Mouse (Mus musculus) lung, embryonic 16.5 days (tissue): Measurements from ENCODE around the gene Lysmd2. TPM values are rescaled to one million over a fixed set of nuclear protein-coding genes. Genes with fewer than 3 reads are reported as not detected.
"Not testable (repeated sequence)": the region's sequence is repeated elsewhere in the genome, so short reads cannot be mapped to it uniquely, and the experiment has no call there.

Source experiments
- ATAC-seq: fragments of 200-750 bp; cut with Nextera tagmentation; 2 replicates; pipeline ENCODE4 v1.8.0; 2017; ENCODE audit warnings: low read depth, mild to moderate bottlenecking, moderate library complexity
- H3K27ac ChIP-seq: fragments of 300-500 bp; sonication (generic); 2 replicates; pipeline ENCODE4 v1.5.1; 2014; ENCODE audit warnings: mild to moderate bottlenecking, control low read depth, low read length
- H3K27me3 ChIP-seq: fragments of 300-500 bp; sonication (generic); 2 replicates; pipeline ENCODE4 v1.6.1; 2014; ENCODE audit warnings: low read depth, low read length, mixed read lengths; ENCODE audit not compliant: control insufficient read depth, insufficient read depth
- H3K36me3 ChIP-seq: fragments of 300-500 bp; sonication (generic); 2 replicates; pipeline ENCODE4 v1.6.1; 2014; ENCODE audit warnings: low read length; ENCODE audit not compliant: control insufficient read depth, insufficient read depth
- H3K4me1 ChIP-seq: fragments of 300-500 bp; sonication (generic); replicated peaks from 2 replicates; pipeline ENCODE4 v1.6.1; 2014; ENCODE audit warnings: low read length, mixed read lengths; ENCODE audit not compliant: control insufficient read depth, insufficient read depth
- H3K4me2 ChIP-seq: fragments of 300-500 bp; sonication (generic); 2 replicates; pipeline ENCODE4 v1.6.1; 2014; ENCODE audit warnings: low read depth, low read length, control low read depth
- H3K4me3 ChIP-seq: fragments of 300-500 bp; sonication (generic); 2 replicates; pipeline ENCODE4 v1.5.1; 2014; ENCODE audit warnings: mild to moderate bottlenecking, low read length, control low read depth
- H3K9ac ChIP-seq: fragments of 300-500 bp; sonication (generic); 2 replicates; pipeline ENCODE4 v1.6.1; 2014; ENCODE audit warnings: low read length, control low read depth
- H3K9me3 ChIP-seq: fragments of 300-500 bp; sonication (generic); 2 replicates; pipeline ENCODE4 v1.6.1; 2016; ENCODE audit warnings: low read length; ENCODE audit not compliant: control insufficient read depth
- WGBS: fragments of 180-500 bp; shearing (Covaris S2); extraction: QIAGEN DNeasy Blood & Tissue Kit; methylation state at CpG from one replicate; pipeline ENCODE4 v1.1.7; 2014; 5-methylcytosine and 5-hydroxymethylcytosine counted together
- polyA plus RNA-seq: library from polyadenylated mRNA; unstranded; fragments of >200 nt; fragmentation: Nextera tagmentation; extraction: Ambion mirVana; gene quantifications from 2 replicates; pipeline ENCODE4 v1.2.1, GENCODE M21; 2015

The Lysmd2 gene
- polyA plus RNA-seq, 1 experiment from 2014 or later = 24.8 TPM

GRCm38 (mm10) chr9:75619761-75620160 is 5.8 kb upstream of the Lysmd2 start:
- WGBS = 97% methylated on average over 2 of the region's 2 CpGs
- ATAC-seq, H3K9me3 ChIP-seq, H3K4me2 ChIP-seq, H3K36me3 ChIP-seq, H3K4me3 ChIP-seq, H3K4me1 ChIP-seq, H3K27ac ChIP-seq, H3K27me3 ChIP-seq, H3K9ac ChIP-seq: not testable (repeated sequence)

GRCm38 (mm10) chr9:75621428-75621827 is 4.1 kb upstream of the Lysmd2 start:
- Histone ChIP-seq H3K27me3 (peaks cover 4% of the 10 kb centered on the region; the same call in 1 of the 2 replicates), H3K36me3 (no peaks in the 10 kb centered on the region), H3K4me3 (no peak overlapping the region), H3K27ac (no peak overlapping the region), H3K9me3 (no peaks in the 10 kb centered on the region), H3K4me1 (peaks cover 4% of the 10 kb centered on the region; the same call in 1 of the 2 replicates), H3K9ac (no peak overlapping the region), H3K4me2 (no peak overlapping the region)
- WGBS = 38% methylated on average over 3 of the region's 3 CpGs
- no peak for ATAC-seq

GRCm38 (mm10) chr9:75624983-75625555 is 472 bp upstream of the Lysmd2 start:
- peak overlapping the region; percentile 85 for H3K4me3 ChIP-seq
- no peaks in the 10 kb centered on the region for H3K36me3 ChIP-seq
- H3K9ac ChIP-seq = peak overlapping the region; percentile 88
- H3K27me3 ChIP-seq = peaks cover 4% of the 10 kb centered on the region; the same call in 1 of the 2 replicates
- H3K4me1 ChIP-seq = peaks cover 4% of the 10 kb centered on the region; the same call in 1 of the 2 replicates
- no peak; the same call in 1 of the 2 replicates for ATAC-seq
- peak overlapping the region; percentile 61; the same call in 1 of the 2 replicates for H3K27ac ChIP-seq
- no peaks in the 10 kb centered on the region for H3K9me3 ChIP-seq
- 15% methylated on average over 18 of the region's 18 CpGs for WGBS
- H3K4me2 ChIP-seq = peak overlapping the region; percentile 95

- Histone ChIP-seq H3K27ac (0 out of 2 replicates have a peak overlapping the region, but pooled peaks have one; percentile 61), H3K9ac (peak overlapping the region; percentile 88), H3K9me3 (no peaks in the 10 kb centered on the region), H3K4me3 (peak overlapping the region; percentile 85), H3K4me1 (peaks cover 8% of the 10 kb centered on the region; the same call in 1 of the 2 replicates), H3K27me3 (peaks cover 4% of the 10 kb centered on the region; the same call in 1 of the 2 replicates), H3K36me3 (no peaks in the 10 kb centered on the region), H3K4me2 (peak overlapping the region; percentile 95)
- 1% methylated on average over 14 of the region's 14 CpGs for WGBS
- ATAC-seq = no peak
These were observed 715 bp downstream of the Lysmd2 start for GRCm38 (mm10) chr9:75626308-75626604.

- peak overlapping the region; percentile 52; the same call in 1 of the 2 replicates for H3K27ac ChIP-seq
- no peaks in the 10 kb centered on the region for H3K27me3 ChIP-seq
- no peak overlapping the region for H3K4me3 ChIP-seq
- H3K4me1 ChIP-seq = peaks cover 12% of the 10 kb centered on the region; the same call in 1 of the 2 replicates
- no peaks in the 10 kb centered on the region for H3K9me3 ChIP-seq
- no peak; the same call in 1 of the 2 replicates for ATAC-seq
- no peak overlapping the region for H3K4me2 ChIP-seq
- H3K36me3 ChIP-seq = no peaks in the 10 kb centered on the region
- 62% methylated on average over 8 of the region's 8 CpGs for WGBS
- no peak overlapping the region for H3K9ac ChIP-seq
These were observed 5.4 kb downstream of the Lysmd2 start for GRCm38 (mm10) chr9:75630823-75631454.

GRCm38 (mm10) chr9:75632111-75632510 is 6.6 kb downstream of the Lysmd2 start:
- ATAC-seq = peak; percentile 58

GRCm38 (mm10) chr9:75632902-75633301 is 7.4 kb downstream of the Lysmd2 start:
- 21% methylated on average over 1 of the region's 1 CpGs for WGBS
- ATAC-seq = no peak

More at GRCm38 (mm10) chr9:75632111-75632510, 6.6 kb downstream of the Lysmd2 start:
- no peaks in the 10 kb centered on the region for H3K36me3 ChIP-seq
- H3K4me3 ChIP-seq = no peak overlapping the region
- 41% methylated on average over 10 of the region's 10 CpGs for WGBS
- no peaks in the 10 kb centered on the region for H3K27me3 ChIP-seq
- H3K4me1 ChIP-seq = peaks cover 12% of the 10 kb centered on the region; the same call in 1 of the 2 replicates
- H3K9me3 ChIP-seq = no peaks in the 10 kb centered on the region
- H3K27ac ChIP-seq = no peak overlapping the region
- H3K9ac ChIP-seq = no peak overlapping the region
- no peak overlapping the region; the same call in 1 of the 2 replicates for H3K4me2 ChIP-seq

GRCm38 (mm10) chr9:75633603-75634002 is 8.1 kb downstream of the Lysmd2 start:
- 88% methylated on average over 8 of the region's 8 CpGs for WGBS

More at GRCm38 (mm10) chr9:75632902-75633301, 7.4 kb downstream of the Lysmd2 start:
- no peak overlapping the region for H3K4me3 ChIP-seq
- no peak overlapping the region for H3K4me2 ChIP-seq
- no peaks in the 10 kb centered on the region for H3K9me3 ChIP-seq
- peaks cover 12% of the 10 kb centered on the region; the same call in 1 of the 2 replicates for H3K4me1 ChIP-seq
- no peaks in the 10 kb centered on the region for H3K36me3 ChIP-seq
- no peak overlapping the region for H3K27ac ChIP-seq
- H3K27me3 ChIP-seq = no peaks in the 10 kb centered on the region
- H3K9ac ChIP-seq = no peak overlapping the region

GRCm38 (mm10) chr9:75634226-75634625 is 8.7 kb downstream of the Lysmd2 start:
- Histone ChIP-seq H3K4me1 (peaks cover 12% of the 10 kb centered on the region; the same call in 1 of the 2 replicates), H3K27ac (no peak overlapping the region), H3K27me3 (no peaks in the 10 kb centered on the region), H3K9me3 (no peaks in the 10 kb centered on the region), H3K36me3 (no peaks in the 10 kb centered on the region), H3K9ac (no peak overlapping the region), H3K4me3 (no peak overlapping the region), H3K4me2 (no peak overlapping the region)
- 84% methylated on average over 4 of the region's 4 CpGs for WGBS
- ATAC-seq = no peak

More at GRCm38 (mm10) chr9:75633603-75634002, 8.1 kb downstream of the Lysmd2 start:
- Histone ChIP-seq H3K36me3 (no peaks in the 10 kb centered on the region), H3K9ac (no peak overlapping the region), H3K4me3 (no peak overlapping the region), H3K9me3 (no peaks in the 10 kb centered on the region), H3K27ac (no peak overlapping the region), H3K4me2 (no peak overlapping the region), H3K27me3 (no peaks in the 10 kb centered on the region), H3K4me1 (peaks cover 12% of the 10 kb centered on the region; the same call in 1 of the 2 replicates)
- ATAC-seq = no peak
